Mouse (Mus musculus): ENCODE data around the gene Slc31a1. TPM values are rescaled to one million over a fixed set of nuclear protein-coding genes. Genes with fewer than 3 reads are reported as not detected.
A peak's percentile ranks its signal among the peaks of the same experiment; 100 is the strongest.

Gene Slc31a1
- polyA plus RNA-seq, 1 experiment from 2014 or later, result 48.3 TPM

GRCm38 (mm10) chr4:62345827-62346226 is 14.7 kb upstream of the Slc31a1 start:
- 83% methylated on average over 4 of the region's 4 CpGs for WGBS

DNA sequence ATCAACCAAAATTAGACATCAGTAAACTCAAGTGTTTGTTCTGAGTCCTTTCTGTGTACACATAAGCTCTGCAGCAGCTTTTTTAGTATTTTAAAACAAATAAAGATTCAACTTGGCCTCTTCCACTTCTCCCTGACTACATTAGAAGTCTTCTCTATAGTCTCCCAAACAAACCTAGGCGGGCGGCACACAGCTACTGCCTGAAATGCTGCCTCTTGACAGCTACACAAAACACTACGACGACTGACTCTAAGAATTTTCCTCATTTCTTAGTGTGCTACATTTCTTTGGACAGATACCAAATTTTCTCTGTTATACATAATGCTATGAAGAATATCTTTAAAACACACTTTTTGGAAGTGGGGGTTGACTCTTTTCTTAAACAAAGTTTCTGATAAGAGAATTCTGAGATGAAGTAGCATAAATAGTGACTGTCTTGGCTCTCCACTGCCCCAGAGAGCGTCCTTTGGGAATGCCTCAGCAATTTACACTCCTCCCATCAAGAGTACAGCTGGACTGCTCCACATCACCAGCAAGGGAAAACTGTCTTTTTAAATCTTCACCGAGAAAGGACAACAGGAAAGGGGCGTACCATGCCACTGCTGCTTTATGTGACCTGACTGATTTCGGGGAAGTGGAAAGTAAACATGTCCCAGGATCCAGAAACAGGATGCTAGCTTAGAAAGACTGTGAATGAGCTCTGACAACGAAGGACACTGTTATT is 12.8 kb upstream of the Slc31a1 start:
- no peaks in the 10 kb centered on the region for H3K27me3 ChIP-seq (ENCODE audit: insufficient read depth, low read length)

More at GRCm38 (mm10) chr4:62345827-62346226, 14.7 kb upstream of the Slc31a1 start:
- Histone ChIP-seq H3K4me3 (replicated peaks; ENCODE audit: low read depth, low read length) (no peak overlapping the region), H3K4me2 (ENCODE audit: low read length) (no peak overlapping the region), H3K27ac (no peak overlapping the region), H3K9me3 (replicated peaks; ENCODE audit: low read length) (no peaks in the 10 kb centered on the region), H3K27me3 (ENCODE audit: insufficient read depth, low read length) (no peaks in the 10 kb centered on the region), H3K9ac (ENCODE audit: low read depth, low read length) (no peak overlapping the region), H3K36me3 (ENCODE audit: insufficient read depth, low read length) (peaks cover 10% of the 10 kb centered on the region; the same call in 1 of the 2 replicates), H3K4me1 (replicated peaks; ENCODE audit: insufficient read depth, low read length) (0 out of 2 replicates have a peak, but pooled peaks cover 3% of the 10 kb centered on the region)
- ATAC-seq (replicated peaks; ENCODE audit: low FRiP score, low read depth) (no peak), DNase-seq (ENCODE audit: low spot score) (no peak)
- TF ChIP-seq CTCF (IDR thresholded peaks at IDR 0.05; ENCODE audit: low read depth), result no peak

GRCm38 (mm10) chr4:62348329-62348705 is 12.2 kb upstream of the Slc31a1 start:
- no peak for TF ChIP-seq CTCF (IDR thresholded peaks at IDR 0.05; ENCODE audit: low read depth)
- ATAC-seq (replicated peaks; ENCODE audit: low FRiP score, low read depth), result no peak
- Histone ChIP-seq H3K27ac (peak overlapping the region; percentile 89), H3K4me3 (replicated peaks; ENCODE audit: low read depth, low read length) (no peak overlapping the region), H3K9ac (ENCODE audit: low read depth, low read length) (no peak overlapping the region), H3K9me3 (replicated peaks; ENCODE audit: low read length) (no peaks in the 10 kb centered on the region), H3K27me3 (ENCODE audit: insufficient read depth, low read length) (no peaks in the 10 kb centered on the region), H3K36me3 (ENCODE audit: insufficient read depth, low read length) (peaks cover 14% of the 10 kb centered on the region; the same call in 1 of the 2 replicates), H3K4me1 (replicated peaks; ENCODE audit: insufficient read depth, low read length) (0 out of 2 replicates have a peak, but pooled peaks cover 3% of the 10 kb centered on the region), H3K4me2 (ENCODE audit: low read length) (peak overlapping the region; percentile 13; the same call in 1 of the 2 replicates)
- WGBS, result 54% methylated on average over 2 of the region's 2 CpGs
- no peak for DNase-seq (ENCODE audit: low spot score)

More for the DNA sequence above, 12.8 kb upstream of the Slc31a1 start:
- TF ChIP-seq CTCF (IDR thresholded peaks at IDR 0.05; ENCODE audit: low read depth), result no peak
- DNase-seq (ENCODE audit: low spot score), result peak; percentile 88
- peaks cover 14% of the 10 kb centered on the region; the same call in 1 of the 2 replicates for H3K36me3 ChIP-seq (ENCODE audit: insufficient read depth, low read length)
- 0 out of 2 replicates have a peak, but pooled peaks cover 3% of the 10 kb centered on the region for H3K4me1 ChIP-seq (replicated peaks; ENCODE audit: insufficient read depth, low read length)
- H3K4me3 ChIP-seq (replicated peaks; ENCODE audit: low read depth, low read length), result no peak overlapping the region
- no peak overlapping the region for H3K9ac ChIP-seq (ENCODE audit: low read depth, low read length)
- H3K27ac ChIP-seq, result peak overlapping the region; percentile 89
- no peaks in the 10 kb centered on the region for H3K9me3 ChIP-seq (replicated peaks; ENCODE audit: low read length)
- peak overlapping the region; percentile 13; the same call in 1 of the 2 replicates for H3K4me2 ChIP-seq (ENCODE audit: low read length)
- no peak; the same call in 1 of the 2 replicates for ATAC-seq (replicated peaks; ENCODE audit: low FRiP score, low read depth)
- WGBS, result 58% methylated on average over 9 of the region's 9 CpGs

DNA sequence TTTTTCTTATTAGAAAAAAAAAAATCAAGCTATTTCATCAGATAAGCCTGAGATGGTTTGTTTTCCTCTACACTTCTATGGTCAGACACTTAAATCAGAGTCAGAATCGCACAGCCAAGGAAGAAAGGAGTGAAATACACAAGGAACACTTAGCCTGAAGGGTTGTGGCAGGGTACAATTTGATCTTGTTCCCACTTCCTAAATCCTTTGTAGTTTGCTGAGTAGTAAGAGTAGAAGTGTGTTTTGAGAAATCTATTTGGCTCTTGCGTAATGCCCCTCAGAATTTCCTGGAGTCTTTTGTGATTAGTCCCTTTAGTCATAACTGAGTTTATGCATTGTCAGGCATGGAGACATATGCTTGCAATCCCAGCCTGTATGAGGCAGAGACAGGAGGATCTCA is 11.2 kb upstream of the Slc31a1 start:
- Histone ChIP-seq H3K4me3 (replicated peaks; ENCODE audit: low read depth, low read length) (no peak overlapping the region), H3K4me2 (ENCODE audit: low read length) (no peak overlapping the region), H3K27me3 (ENCODE audit: insufficient read depth, low read length) (no peaks in the 10 kb centered on the region), H3K9ac (ENCODE audit: low read depth, low read length) (no peak overlapping the region), H3K4me1 (replicated peaks; ENCODE audit: insufficient read depth, low read length) (0 out of 2 replicates have a peak, but pooled peaks cover 3% of the 10 kb centered on the region), H3K9me3 (replicated peaks; ENCODE audit: low read length) (no peaks in the 10 kb centered on the region), H3K36me3 (ENCODE audit: insufficient read depth, low read length) (peaks cover 14% of the 10 kb centered on the region; the same call in 1 of the 2 replicates), H3K27ac (0 out of 2 replicates have a peak overlapping the region, but pooled peaks have one; percentile 72)
- ATAC-seq (replicated peaks; ENCODE audit: low FRiP score, low read depth), result no peak
- no peak for DNase-seq (ENCODE audit: low spot score)
- no peak for TF ChIP-seq CTCF (IDR thresholded peaks at IDR 0.05; ENCODE audit: low read depth)
- WGBS, result 95% methylated on average over 2 of the region's 2 CpGs

- DNase-seq (ENCODE audit: low spot score), result no peak
- ATAC-seq (replicated peaks; ENCODE audit: low FRiP score, low read depth), result no peak
- H3K4me3 ChIP-seq (replicated peaks; ENCODE audit: low read depth, low read length), result no peak overlapping the region
- no peaks in the 10 kb centered on the region for H3K36me3 ChIP-seq (ENCODE audit: insufficient read depth, low read length)
- no peak overlapping the region for H3K4me2 ChIP-seq (ENCODE audit: low read length)
- no peak for TF ChIP-seq CTCF (IDR thresholded peaks at IDR 0.05; ENCODE audit: low read depth)
- H3K27me3 ChIP-seq (ENCODE audit: insufficient read depth, low read length), result no peaks in the 10 kb centered on the region
- H3K4me1 ChIP-seq (replicated peaks; ENCODE audit: insufficient read depth, low read length), result peaks cover 19% of the 10 kb centered on the region
- WGBS, result 82% methylated on average over 1 of the region's 1 CpGs
- H3K9me3 ChIP-seq (replicated peaks; ENCODE audit: low read length), result no peaks in the 10 kb centered on the region
- no peak overlapping the region for H3K27ac ChIP-seq
- H3K9ac ChIP-seq (ENCODE audit: low read depth, low read length), result no peak overlapping the region
Measured at GRCm38 (mm10) chr4:62357631-62358148, 2.8 kb upstream of the Slc31a1 start.

DNA sequence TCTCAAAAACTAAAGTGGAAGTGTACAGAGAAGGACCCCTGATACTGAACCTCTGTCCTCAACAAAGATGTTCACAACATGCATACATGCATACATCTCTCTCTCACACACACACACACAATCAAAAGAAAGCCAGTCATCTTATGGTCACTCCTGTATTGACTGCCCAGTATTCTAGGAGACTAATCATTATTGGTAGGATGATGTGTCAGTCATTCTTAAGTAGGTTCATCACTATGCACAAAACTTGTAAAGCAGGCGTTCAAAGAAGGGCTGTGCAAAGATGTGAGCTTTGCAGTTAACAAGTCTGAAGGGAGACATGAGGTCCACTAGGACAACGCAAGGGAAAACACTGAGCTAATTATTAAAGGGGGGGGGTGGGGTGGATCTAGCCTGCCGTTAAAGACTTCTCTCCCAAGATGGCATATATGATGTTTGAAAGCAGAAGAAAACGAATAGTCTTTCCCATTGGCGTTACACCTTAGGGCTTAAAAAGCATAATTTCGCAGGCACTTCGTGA is 1.2 kb upstream of the Slc31a1 start:
- WGBS, result 39% methylated on average over 7 of the region's 7 CpGs
- no peak for ATAC-seq (replicated peaks; ENCODE audit: low FRiP score, low read depth)
- DNase-seq (ENCODE audit: low spot score), result no peak

More for the DNA sequence above, 1.2 kb upstream of the Slc31a1 start:
- Histone ChIP-seq H3K36me3 (ENCODE audit: insufficient read depth, low read length) (no peaks in the 10 kb centered on the region), H3K4me1 (replicated peaks; ENCODE audit: insufficient read depth, low read length) (peaks cover 19% of the 10 kb centered on the region), H3K9me3 (replicated peaks; ENCODE audit: low read length) (no peaks in the 10 kb centered on the region), H3K27ac (peak overlapping the region; percentile 82), H3K27me3 (ENCODE audit: insufficient read depth, low read length) (no peaks in the 10 kb centered on the region), H3K4me3 (replicated peaks; ENCODE audit: low read depth, low read length) (peak overlapping the region; percentile 61), H3K4me2 (ENCODE audit: low read length) (peak overlapping the region; percentile 57), H3K9ac (ENCODE audit: low read depth, low read length) (peak overlapping the region; percentile 63)
- no peak for TF ChIP-seq CTCF (IDR thresholded peaks at IDR 0.05; ENCODE audit: low read depth)

Measured in kidney, postnatal 0 days (tissue).